Mouse (Mus musculus): ENCODE results near the gene Pcbp4. TPM values are rescaled to one million over a fixed set of nuclear protein-coding genes. Genes with fewer than 3 reads are reported as not detected.

Pcbp4 gene
- polyA plus RNA-seq, 1 experiment from 2014 or later: 228 TPM

- no peaks in the 10 kb centered on the region for H3K9me3 ChIP-seq (ENCODE audit: control insufficient read depth, low read length)
- H3K4me1 ChIP-seq (ENCODE audit: control insufficient read depth, insufficient read depth, low read depth, low read length): peaks cover 10% of the 10 kb centered on the region
- no peaks in the 10 kb centered on the region for H3K27me3 ChIP-seq (replicated peaks; ENCODE audit: control insufficient read depth, insufficient read depth, low read length)
- 2% methylated on average over 6 of the region's 6 CpGs for WGBS
- H3K27ac ChIP-seq (ENCODE audit: low read depth, low read length): no peak overlapping the region
- H3K9ac ChIP-seq (ENCODE audit: low read depth, low read length): peak overlapping the region; percentile 36
- H3K36me3 ChIP-seq (ENCODE audit: control insufficient read depth, insufficient read depth, low read length): no peaks in the 10 kb centered on the region
- no peak overlapping the region for H3K4me2 ChIP-seq (ENCODE audit: low read length)
- no peak overlapping the region for H3K4me3 ChIP-seq (ENCODE audit: low read length)
- no peak for ATAC-seq
Measured at GRCm38 (mm10) chr9:106474456-106474855, 21.4 kb downstream of the Pcbp4 start.

GRCm38 (mm10) chr9:106475046-106475445 lies 22.0 kb downstream of the Pcbp4 start:
- no peaks in the 10 kb centered on the region for H3K36me3 ChIP-seq (ENCODE audit: control insufficient read depth, insufficient read depth, low read length)
- no peak overlapping the region for H3K9ac ChIP-seq (ENCODE audit: low read depth, low read length)
- peaks cover 10% of the 10 kb centered on the region for H3K4me1 ChIP-seq (ENCODE audit: control insufficient read depth, insufficient read depth, low read depth, low read length)
- no peaks in the 10 kb centered on the region for H3K9me3 ChIP-seq (ENCODE audit: control insufficient read depth, low read length)
- no peak overlapping the region for H3K4me2 ChIP-seq (ENCODE audit: low read length)
- no peak for ATAC-seq
- no peak overlapping the region for H3K4me3 ChIP-seq (ENCODE audit: low read length)
- H3K27me3 ChIP-seq (replicated peaks; ENCODE audit: control insufficient read depth, insufficient read depth, low read length): no peaks in the 10 kb centered on the region
- WGBS: 60% methylated on average over 7 of the region's 7 CpGs
- no peak overlapping the region for H3K27ac ChIP-seq (ENCODE audit: low read depth, low read length)

- Histone ChIP-seq H3K4me1 (ENCODE audit: control insufficient read depth, insufficient read depth, low read depth, low read length) (peaks cover 10% of the 10 kb centered on the region), H3K4me3 (ENCODE audit: low read length) (peak within 1 kb of the TSS; percentile 67; the same call in 1 of the 2 replicates), H3K9ac (ENCODE audit: low read depth, low read length) (0 out of 2 replicates have a peak within 1 kb of the TSS, but pooled peaks have one; percentile 0), H3K36me3 (ENCODE audit: control insufficient read depth, insufficient read depth, low read length) (no peaks in the 10 kb centered on the region), H3K9me3 (ENCODE audit: control insufficient read depth, low read length) (no peaks in the 10 kb centered on the region), H3K4me2 (ENCODE audit: low read length) (peak within 1 kb of the TSS; percentile 44), H3K27me3 (replicated peaks; ENCODE audit: control insufficient read depth, insufficient read depth, low read length) (no peaks in the 10 kb centered on the region), H3K27ac (ENCODE audit: low read depth, low read length) (no peak within 1 kb of the TSS)
- ATAC-seq: no peak
- WGBS: 92% methylated on average over 10 of the region's 10 CpGs
Measured at GRCm38 (mm10) chr9:106475663-106476001, 22.5 kb downstream of the Pcbp4 start, which contains the start of gene Rrp9. TSS of gene Rrp9 (plus strand) at chr9:106475963.

GRCm38 (mm10) chr9:106476002-106476923 lies 23.2 kb downstream of the Pcbp4 start:
- H3K9ac ChIP-seq (ENCODE audit: low read depth, low read length): 0 out of 2 replicates have a peak overlapping the region, but pooled peaks have one; percentile 0
- H3K4me3 ChIP-seq (ENCODE audit: low read length): no peak overlapping the region
- no peaks in the 10 kb centered on the region for H3K9me3 ChIP-seq (ENCODE audit: control insufficient read depth, low read length)
- ATAC-seq: no peak
- H3K27me3 ChIP-seq (replicated peaks; ENCODE audit: control insufficient read depth, insufficient read depth, low read length): no peaks in the 10 kb centered on the region
- H3K27ac ChIP-seq (ENCODE audit: low read depth, low read length): no peak overlapping the region
- no peaks in the 10 kb centered on the region for H3K36me3 ChIP-seq (ENCODE audit: control insufficient read depth, insufficient read depth, low read length)
- H3K4me2 ChIP-seq (ENCODE audit: low read length): peak overlapping the region; percentile 44
- 39% methylated on average over 16 of the region's 16 CpGs for WGBS
- H3K4me1 ChIP-seq (ENCODE audit: control insufficient read depth, insufficient read depth, low read depth, low read length): peaks cover 10% of the 10 kb centered on the region

- Histone ChIP-seq H3K4me2 (ENCODE audit: low read length) (peak within 1 kb of the TSS; percentile 69), H3K4me1 (ENCODE audit: control insufficient read depth, insufficient read depth, low read depth, low read length) (peaks cover 10% of the 10 kb centered on the region), H3K27me3 (replicated peaks; ENCODE audit: control insufficient read depth, insufficient read depth, low read length) (no peaks in the 10 kb centered on the region), H3K36me3 (ENCODE audit: control insufficient read depth, insufficient read depth, low read length) (peaks cover 5% of the 10 kb centered on the region; the same call in 1 of the 2 replicates), H3K27ac (ENCODE audit: low read depth, low read length) (no peak within 1 kb of the TSS), H3K9me3 (ENCODE audit: control insufficient read depth, low read length) (no peaks in the 10 kb centered on the region), H3K4me3 (ENCODE audit: low read length) (peak within 1 kb of the TSS; percentile 67), H3K9ac (ENCODE audit: low read depth, low read length) (peak within 1 kb of the TSS; percentile 64)
- ATAC-seq: peak; percentile 99
- WGBS: under 1% methylated on average over 41 of the region's 41 CpGs
Measured at GRCm38 (mm10) chr9:106476924-106477484, 23.9 kb downstream of the Pcbp4 start, which contains the start of gene Parp3. TSS of gene Parp3 (minus strand) at chr9:106476949.

- Histone ChIP-seq H3K27me3 (replicated peaks; ENCODE audit: control insufficient read depth, insufficient read depth, low read length) (no peaks in the 10 kb centered on the region), H3K9me3 (ENCODE audit: control insufficient read depth, low read length) (no peaks in the 10 kb centered on the region), H3K9ac (ENCODE audit: low read depth, low read length) (peak overlapping the region; percentile 64), H3K36me3 (ENCODE audit: control insufficient read depth, insufficient read depth, low read length) (peaks cover 6% of the 10 kb centered on the region), H3K27ac (ENCODE audit: low read depth, low read length) (no peak overlapping the region), H3K4me3 (ENCODE audit: low read length) (peak overlapping the region; percentile 67), H3K4me1 (ENCODE audit: control insufficient read depth, insufficient read depth, low read depth, low read length) (peaks cover 10% of the 10 kb centered on the region), H3K4me2 (ENCODE audit: low read length) (peak overlapping the region; percentile 69)
- ATAC-seq: no peak
- 4% methylated on average over 16 of the region's 16 CpGs for WGBS
Measured at GRCm38 (mm10) chr9:106477649-106478048, 24.6 kb downstream of the Pcbp4 start.

GRCm38 (mm10) chr9:106478101-106478500 lies 25.0 kb downstream of the Pcbp4 start:
- peaks cover 10% of the 10 kb centered on the region for H3K4me1 ChIP-seq (ENCODE audit: control insufficient read depth, insufficient read depth, low read depth, low read length)
- H3K4me2 ChIP-seq (ENCODE audit: low read length): peak overlapping the region; percentile 69
- peak overlapping the region; percentile 67 for H3K4me3 ChIP-seq (ENCODE audit: low read length)
- no peaks in the 10 kb centered on the region for H3K9me3 ChIP-seq (ENCODE audit: control insufficient read depth, low read length)
- H3K27ac ChIP-seq (ENCODE audit: low read depth, low read length): no peak overlapping the region
- H3K36me3 ChIP-seq (ENCODE audit: control insufficient read depth, insufficient read depth, low read length): peaks cover 10% of the 10 kb centered on the region
- 87% methylated on average over 9 of the region's 9 CpGs for WGBS
- no peak for ATAC-seq
- H3K9ac ChIP-seq (ENCODE audit: low read depth, low read length): peak overlapping the region; percentile 64; the same call in 1 of the 2 replicates
- no peaks in the 10 kb centered on the region for H3K27me3 ChIP-seq (replicated peaks; ENCODE audit: control insufficient read depth, insufficient read depth, low read length)

GRCm38 (mm10) chr9:106480541-106480940 lies 27.4 kb downstream of the Pcbp4 start:
- H3K9me3 ChIP-seq (ENCODE audit: control insufficient read depth, low read length): no peaks in the 10 kb centered on the region
- H3K4me1 ChIP-seq (ENCODE audit: control insufficient read depth, insufficient read depth, low read depth, low read length): peaks cover 10% of the 10 kb centered on the region
- no peak overlapping the region for H3K9ac ChIP-seq (ENCODE audit: low read depth, low read length)
- no peak for ATAC-seq
- no peak overlapping the region for H3K4me2 ChIP-seq (ENCODE audit: low read length)
- 96% methylated on average over 7 of the region's 7 CpGs for WGBS
- no peaks in the 10 kb centered on the region for H3K27me3 ChIP-seq (replicated peaks; ENCODE audit: control insufficient read depth, insufficient read depth, low read length)
- no peak overlapping the region for H3K27ac ChIP-seq (ENCODE audit: low read depth, low read length)
- H3K4me3 ChIP-seq (ENCODE audit: low read length): no peak overlapping the region
- H3K36me3 ChIP-seq (ENCODE audit: control insufficient read depth, insufficient read depth, low read length): peaks cover 34% of the 10 kb centered on the region

- no peak overlapping the region for H3K4me2 ChIP-seq (ENCODE audit: low read length)
- H3K27ac ChIP-seq (ENCODE audit: low read depth, low read length): no peak overlapping the region
- H3K4me3 ChIP-seq (ENCODE audit: low read length): no peak overlapping the region
- peaks cover 10% of the 10 kb centered on the region for H3K4me1 ChIP-seq (ENCODE audit: control insufficient read depth, insufficient read depth, low read depth, low read length)
- no peak overlapping the region for H3K9ac ChIP-seq (ENCODE audit: low read depth, low read length)
- 96% methylated on average over 15 of the region's 15 CpGs for WGBS
- H3K36me3 ChIP-seq (ENCODE audit: control insufficient read depth, insufficient read depth, low read length): peaks cover 35% of the 10 kb centered on the region
- no peak for ATAC-seq
- no peaks in the 10 kb centered on the region for H3K27me3 ChIP-seq (replicated peaks; ENCODE audit: control insufficient read depth, insufficient read depth, low read length)
- H3K9me3 ChIP-seq (ENCODE audit: control insufficient read depth, low read length): no peaks in the 10 kb centered on the region
Measured at GRCm38 (mm10) chr9:106481075-106481474, 28.0 kb downstream of the Pcbp4 start.
